Mouse (Mus musculus) thymus, postnatal 0 days (tissue): ENCODE measurements around the gene Cdca7. TPM values are rescaled to one million over a fixed set of nuclear protein-coding genes. Genes with fewer than 3 reads are reported as not detected.

ENCODE experiments used
- polyA plus RNA-seq: library from polyadenylated mRNA; unstranded; fragments of >200 nt; fragmentation: Nextera tagmentation; extraction: Ambion mirVana; gene quantifications from 2 replicates; pipeline ENCODE4 v1.2.1, GENCODE M21; 2015

Cdca7 gene
- polyA plus RNA-seq, 1 experiment from 2014 or later, result 379 TPM

Other genes with a start within 250 kb of the Cdca7 start
- gene Map3k20, start 190.5 kb upstream of the Cdca7 start, polyA plus RNA-seq, result 8.3 and 9.4 TPM in 2 replicates